Mouse (Mus musculus) G1E (cell line): Measurements from ENCODE around the gene Thrb.

Source experiments
- CTCF ChIP-seq: IDR thresholded peaks from 2 replicates; pipeline ENCODE4 v1.5.1; 2012; ENCODE audit warnings: low read depth, low read length, inconsistent platforms, mixed read lengths
- GATA1 ChIP-seq: IDR thresholded peaks from 2 replicates; pipeline ENCODE4 v1.6.1; 2012; ENCODE audit warnings: borderline replicate concordance, low read length, inconsistent platforms, mixed read lengths
- GATA2 ChIP-seq: IDR thresholded peaks from 2 replicates; pipeline ENCODE4 v1.6.1; 2012; ENCODE audit warnings: low read depth, low read length, inconsistent platforms, borderline replicate concordance
- TAL1 ChIP-seq: conservative IDR thresholded peaks from 2 replicates; pipeline ENCODE4 v1.6.1; 2012; ENCODE audit warnings: low read depth, low read length, inconsistent platforms, mixed read lengths

DNA sequence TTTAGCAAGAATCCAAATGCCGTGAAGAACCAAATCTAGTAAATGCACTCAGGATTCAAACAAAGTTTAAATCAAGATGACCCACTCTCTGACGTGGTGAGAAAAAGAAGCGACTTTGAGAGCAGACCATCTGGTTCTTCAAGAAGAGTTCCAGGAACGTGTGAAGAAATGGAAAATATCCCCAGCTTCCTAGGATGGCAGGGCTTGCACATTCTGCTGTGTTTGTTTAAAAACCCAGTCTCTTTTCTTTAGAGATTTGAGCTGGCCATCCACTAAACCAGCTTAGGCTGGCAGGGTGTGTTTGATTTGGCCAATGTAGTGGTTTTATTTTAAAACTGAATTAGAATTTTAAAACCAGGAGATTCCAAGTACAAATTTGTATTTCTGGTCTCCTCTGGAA is 246.9 kb downstream of the Thrb start:
- TF ChIP-seq CTCF (no peak), TAL1 (no peak), GATA1 (no peak), GATA2 (no peak)
